Mouse (Mus musculus): ENCODE data around the gene Haus2. TPM values are rescaled to one million over a fixed set of nuclear protein-coding genes. Genes with fewer than 3 reads are reported as not detected.
A peak's percentile ranks its signal among the peaks of the same experiment; 100 is the strongest.

The Haus2 gene
- polyA plus RNA-seq, 1 experiment from 2014 or later, result 41.0 TPM

GRCm38 (mm10) chr2:120575978-120576377 lies 33.2 kb upstream of the Haus2 start:
- peaks cover 17% of the 10 kb centered on the region for H3K36me3 ChIP-seq
- H3K27ac ChIP-seq (replicated peaks), result no peak overlapping the region
- no peak for DNase-seq (ENCODE audit: low spot score)
- 90% methylated on average over 2 of the region's 2 CpGs for WGBS
- no peaks in the 10 kb centered on the region for H3K4me1 ChIP-seq
- no peaks in the 10 kb centered on the region for H3K27me3 ChIP-seq (ENCODE audit: low read depth, poor library complexity, severe bottlenecking)
- no peaks in the 10 kb centered on the region for H3K9me3 ChIP-seq (replicated peaks)
- H3K4me3 ChIP-seq, result no peak overlapping the region

GRCm38 (mm10) chr2:120577799-120578198 lies 31.4 kb upstream of the Haus2 start:
- no peak overlapping the region for H3K4me3 ChIP-seq
- DNase-seq (ENCODE audit: low spot score), result no peak
- H3K9me3 ChIP-seq (replicated peaks), result no peaks in the 10 kb centered on the region
- 88% methylated on average over 4 of the region's 4 CpGs for WGBS
- H3K4me1 ChIP-seq, result no peaks in the 10 kb centered on the region
- H3K27me3 ChIP-seq (ENCODE audit: low read depth, poor library complexity, severe bottlenecking), result no peaks in the 10 kb centered on the region
- no peak overlapping the region for H3K27ac ChIP-seq (replicated peaks)
- H3K36me3 ChIP-seq, result 0 out of 2 replicates have a peak, but pooled peaks cover 5% of the 10 kb centered on the region

GRCm38 (mm10) chr2:120578286-120578685 lies 30.9 kb upstream of the Haus2 start:
- Histone ChIP-seq H3K27me3 (ENCODE audit: low read depth, poor library complexity, severe bottlenecking) (no peaks in the 10 kb centered on the region), H3K4me3 (no peak overlapping the region), H3K9me3 (replicated peaks) (no peaks in the 10 kb centered on the region), H3K27ac (replicated peaks) (no peak overlapping the region), H3K36me3 (0 out of 2 replicates have a peak, but pooled peaks cover 5% of the 10 kb centered on the region), H3K4me1 (no peaks in the 10 kb centered on the region)
- DNase-seq (ENCODE audit: low spot score), result no peak
- WGBS, result 90% methylated on average over 5 of the region's 5 CpGs

GRCm38 (mm10) chr2:120589759-120590158 lies 19.4 kb upstream of the Haus2 start:
- Histone ChIP-seq H3K9me3 (replicated peaks) (no peaks in the 10 kb centered on the region), H3K36me3 (peaks cover 74% of the 10 kb centered on the region), H3K27me3 (ENCODE audit: low read depth, poor library complexity, severe bottlenecking) (no peaks in the 10 kb centered on the region), H3K4me1 (no peaks in the 10 kb centered on the region), H3K4me3 (no peak overlapping the region), H3K27ac (replicated peaks) (no peak overlapping the region)
- DNase-seq (ENCODE audit: low spot score), result no peak
- 91% methylated on average over 5 of the region's 5 CpGs for WGBS

GRCm38 (mm10) chr2:120592227-120592626 lies 17.0 kb upstream of the Haus2 start:
- 98% methylated on average over 1 of the region's 1 CpGs for WGBS
- H3K4me3 ChIP-seq, result no peak overlapping the region
- no peak overlapping the region for H3K27ac ChIP-seq (replicated peaks)
- no peaks in the 10 kb centered on the region for H3K9me3 ChIP-seq (replicated peaks)
- no peak for DNase-seq (ENCODE audit: low spot score)
- no peaks in the 10 kb centered on the region for H3K27me3 ChIP-seq (ENCODE audit: low read depth, poor library complexity, severe bottlenecking)
- H3K36me3 ChIP-seq, result peaks cover 74% of the 10 kb centered on the region
- no peaks in the 10 kb centered on the region for H3K4me1 ChIP-seq

- DNase-seq (ENCODE audit: low spot score), result no peak
- no peaks in the 10 kb centered on the region for H3K4me1 ChIP-seq
- H3K36me3 ChIP-seq, result peaks cover 89% of the 10 kb centered on the region
- H3K27ac ChIP-seq (replicated peaks), result no peak overlapping the region
- no peak overlapping the region for H3K4me3 ChIP-seq
- H3K27me3 ChIP-seq (ENCODE audit: low read depth, poor library complexity, severe bottlenecking), result no peaks in the 10 kb centered on the region
- 91% methylated on average over 2 of the region's 2 CpGs for WGBS
- H3K9me3 ChIP-seq (replicated peaks), result no peaks in the 10 kb centered on the region
Measured at GRCm38 (mm10) chr2:120597734-120598133, 11.4 kb upstream of the Haus2 start.

- Histone ChIP-seq H3K36me3 (peaks cover 87% of the 10 kb centered on the region), H3K27ac (replicated peaks) (no peak overlapping the region), H3K9me3 (replicated peaks) (no peaks in the 10 kb centered on the region), H3K4me1 (no peaks in the 10 kb centered on the region), H3K4me3 (no peak overlapping the region), H3K27me3 (ENCODE audit: low read depth, poor library complexity, severe bottlenecking) (no peaks in the 10 kb centered on the region)
- DNase-seq (ENCODE audit: low spot score), result no peak
- 96% methylated on average over 4 of the region's 4 CpGs for WGBS
Measured at GRCm38 (mm10) chr2:120599506-120599905, 9.7 kb upstream of the Haus2 start.

GRCm38 (mm10) chr2:120606021-120606690 lies 3.0 kb upstream of the Haus2 start:
- H3K9me3 ChIP-seq (replicated peaks), result no peaks in the 10 kb centered on the region

GRCm38 (mm10) chr2:120616279-120617163 lies 7.3 kb downstream of the Haus2 start:
- Histone ChIP-seq H3K4me1 (no peaks in the 10 kb centered on the region), H3K27me3 (ENCODE audit: low read depth, poor library complexity, severe bottlenecking) (no peaks in the 10 kb centered on the region), H3K9me3 (replicated peaks) (no peaks in the 10 kb centered on the region), H3K36me3 (peaks cover 78% of the 10 kb centered on the region), H3K4me3 (no peak overlapping the region), H3K27ac (replicated peaks) (no peak overlapping the region)
- 88% methylated on average over 5 of the region's 5 CpGs for WGBS
- DNase-seq (ENCODE audit: low spot score), result no peak

More at GRCm38 (mm10) chr2:120606021-120606690, 3.0 kb upstream of the Haus2 start:
- Histone ChIP-seq H3K27ac (replicated peaks) (no peak overlapping the region), H3K4me1 (peaks cover 20% of the 10 kb centered on the region), H3K27me3 (ENCODE audit: low read depth, poor library complexity, severe bottlenecking) (no peaks in the 10 kb centered on the region), H3K36me3 (peaks cover 40% of the 10 kb centered on the region), H3K4me3 (no peak overlapping the region)
- WGBS, result 87% methylated on average over 6 of the region's 6 CpGs
- DNase-seq (ENCODE audit: low spot score), result no peak

GRCm38 (mm10) chr2:120619538-120619937 lies 10.4 kb downstream of the Haus2 start:
- no peaks in the 10 kb centered on the region for H3K4me1 ChIP-seq
- no peak overlapping the region for H3K4me3 ChIP-seq
- no peaks in the 10 kb centered on the region for H3K27me3 ChIP-seq (ENCODE audit: low read depth, poor library complexity, severe bottlenecking)
- peaks cover 60% of the 10 kb centered on the region for H3K36me3 ChIP-seq
- DNase-seq (ENCODE audit: low spot score), result no peak
- WGBS, result 95% methylated on average over 1 of the region's 1 CpGs
- no peaks in the 10 kb centered on the region for H3K9me3 ChIP-seq (replicated peaks)
- H3K27ac ChIP-seq (replicated peaks), result no peak overlapping the region

GRCm38 (mm10) chr2:120622920-120623319 lies 13.7 kb downstream of the Haus2 start:
- Histone ChIP-seq H3K4me1 (no peaks in the 10 kb centered on the region), H3K4me3 (no peak overlapping the region), H3K9me3 (replicated peaks) (no peaks in the 10 kb centered on the region), H3K27me3 (ENCODE audit: low read depth, poor library complexity, severe bottlenecking) (no peaks in the 10 kb centered on the region), H3K27ac (replicated peaks) (no peak overlapping the region), H3K36me3 (peaks cover 26% of the 10 kb centered on the region)
- DNase-seq (ENCODE audit: low spot score), result no peak

GRCm38 (mm10) chr2:120628076-120628865 lies 19.1 kb downstream of the Haus2 start:
- peak; percentile 13 for DNase-seq (ENCODE audit: low spot score)
- Histone ChIP-seq H3K36me3 (no peaks in the 10 kb centered on the region), H3K9me3 (replicated peaks) (no peaks in the 10 kb centered on the region), H3K27ac (replicated peaks) (peak overlapping the region; percentile 82), H3K4me3 (peak overlapping the region; percentile 68), H3K4me1 (peaks cover 8% of the 10 kb centered on the region), H3K27me3 (ENCODE audit: low read depth, poor library complexity, severe bottlenecking) (no peaks in the 10 kb centered on the region)
- 35% methylated on average over 10 of the region's 10 CpGs for WGBS
